Mouse (Mus musculus) cortical plate, adult 2 months (tissue): Measurements from ENCODE around the gene Zcchc24.

ENCODE experiments used
- CTCF ChIP-seq: fragments of 200-500 bp; IDR thresholded peaks from 2 replicates; pipeline ENCODE4 v1.5.1; 2011; ENCODE audit warnings: mild to moderate bottlenecking, control low read depth, low read length; ENCODE audit not compliant: insufficient read depth; ENCODE audit errors: extremely low read depth
- POLR2A ChIP-seq: fragments of 200-500 bp; IDR thresholded peaks from 2 replicates; pipeline ENCODE4 v1.6.1; 2011; ENCODE audit warnings: mild to moderate bottlenecking, low read length, control low read depth; ENCODE audit not compliant: insufficient read depth; ENCODE audit errors: extremely low read depth

DNA sequence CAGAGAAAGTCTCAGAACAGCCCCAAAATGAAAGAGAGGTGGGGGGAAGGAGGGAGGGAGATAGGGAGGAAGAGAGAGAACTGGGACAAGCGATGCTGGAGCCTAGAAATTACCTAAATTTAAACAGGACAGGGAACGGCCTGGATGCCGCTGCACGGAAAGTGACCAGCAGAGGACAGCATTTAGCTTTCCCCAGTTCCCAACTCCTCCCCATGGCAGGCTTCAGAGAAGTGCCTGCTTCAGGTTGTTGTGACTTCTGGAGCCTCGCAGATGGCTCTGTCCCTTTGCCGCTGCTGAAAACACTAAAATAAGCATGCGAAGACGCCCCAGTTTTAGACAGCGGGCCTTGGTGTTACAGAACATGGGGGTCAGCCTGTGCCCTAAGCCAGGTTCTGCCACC is 47.6 kb upstream of the Zcchc24 start:
- TF ChIP-seq CTCF: peak; percentile 98
- TF ChIP-seq POLR2A: no peak
